Mouse (Mus musculus): Measurements from ENCODE around the gene Parp2.

Gene Parp2

GRCm38 (mm10) chr14:50826579-50826978 is 18.9 kb downstream of the Parp2 start:
- in situ Hi-C loops (cut with MboI, MseI): no loop called here

GRCm38 (mm10) chr14:50829878-50830277 is 22.2 kb downstream of the Parp2 start:
- in situ Hi-C loops (cut with MboI, MseI): no loop called here

- in situ Hi-C loops (cut with MboI, MseI): no loop called here
Measured at GRCm38 (mm10) chr14:50833964-50834363, 26.3 kb downstream of the Parp2 start.

GRCm38 (mm10) chr14:50834435-50834834 is 26.8 kb downstream of the Parp2 start:
- in situ Hi-C loops (cut with MboI, MseI): no loop called here

GRCm38 (mm10) chr14:50837236-50837635 is 29.6 kb downstream of the Parp2 start:
- in situ Hi-C loops (cut with MboI, MseI): no loop called here

- in situ Hi-C loops (cut with MboI, MseI): no loop called here
Measured at GRCm38 (mm10) chr14:50855788-50856187, 48.1 kb downstream of the Parp2 start.

GRCm38 (mm10) chr14:50862641-50863040 is 55.0 kb downstream of the Parp2 start:
- in situ Hi-C loops (cut with MboI, MseI): no loop called here

GRCm38 (mm10) chr14:50865005-50865404 is 57.4 kb downstream of the Parp2 start:
- in situ Hi-C loops (cut with MboI, MseI): loop anchor here (5.0 kb wide), 1 partner anchor 48 kb away; no protein-coding TSS in a partner anchor

- in situ Hi-C loops (cut with MboI, MseI): loop anchor here (5.0 kb wide), 1 partner anchor 50 kb away; no protein-coding TSS in a partner anchor
Measured at GRCm38 (mm10) chr14:50866966-50867365, 59.3 kb downstream of the Parp2 start.

GRCm38 (mm10) chr14:50868211-50868610 is 60.6 kb downstream of the Parp2 start:
- in situ Hi-C loops (cut with MboI, MseI): loop anchor here (5.0 kb wide), 1 partner anchor 51 kb away; no protein-coding TSS in a partner anchor

GRCm38 (mm10) chr14:50868656-50869055 is 61.0 kb downstream of the Parp2 start:
- in situ Hi-C loops (cut with MboI, MseI): loop anchor here (5.0 kb wide), 1 partner anchor 51 kb away; no protein-coding TSS in a partner anchor

- in situ Hi-C loops (cut with MboI, MseI): loop anchor here (5.0 kb wide), 2 partner anchors 53 to 57 kb away; no protein-coding TSS in a partner anchor
Measured at GRCm38 (mm10) chr14:50869889-50870804, 62.5 kb downstream of the Parp2 start, which contains the start of gene Tep1. Gene Tep1 (minus strand): TSS chr14:50870560.

- in situ Hi-C loops (cut with MboI, MseI): loop anchor here (5.0 kb wide), 1 partner anchor 57 kb away; no protein-coding TSS in a partner anchor
Measured at GRCm38 (mm10) chr14:50870805-50871143, 63.1 kb downstream of the Parp2 start.

Measured in T-helper 1 cell (primary cell).